In the genomic region with DNA sequence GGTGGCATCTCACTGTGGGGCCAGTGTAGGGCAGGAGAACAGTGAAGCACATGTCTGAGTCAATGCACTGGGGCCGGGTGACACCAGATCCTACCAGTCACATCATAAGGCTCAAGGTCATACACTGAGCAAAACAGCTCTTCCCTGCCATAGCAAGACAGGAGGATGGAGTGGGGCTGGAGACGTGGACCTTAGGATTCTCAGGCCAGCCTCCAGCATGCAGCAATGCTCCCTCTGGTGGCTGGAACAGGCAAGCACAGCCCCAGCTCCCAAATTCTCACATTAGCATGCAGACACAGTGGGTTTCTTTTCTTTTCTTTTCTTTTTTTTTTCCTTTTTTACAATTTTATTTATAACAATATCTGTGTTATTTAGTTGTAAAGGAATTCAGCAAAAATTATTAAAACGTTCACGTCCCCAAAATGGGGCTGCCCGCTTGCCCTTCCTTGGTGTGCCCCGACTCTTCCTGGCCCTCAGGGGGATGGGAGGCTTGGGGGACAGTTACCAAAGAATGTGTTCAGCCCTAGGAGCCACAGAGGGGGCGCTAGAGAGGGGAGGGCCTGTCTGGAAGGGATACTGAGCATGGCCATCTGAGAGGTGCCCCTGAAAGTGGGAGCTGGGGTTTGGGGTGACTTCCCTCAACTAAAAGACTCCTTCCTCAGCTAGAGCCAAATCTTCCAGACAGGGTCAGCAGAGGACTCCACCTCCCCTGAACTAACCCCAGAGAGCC, we compare ENCODE assay signal across 8 mouse cellular contexts. TPM values are rescaled to one million over a fixed set of nuclear protein-coding genes. Genes with fewer than 3 reads are reported as not detected.
DNase-seq lines count a peak whose midpoint lies in the region; ATAC-seq and TF ChIP-seq lines count a peak whose summit lies in the region.

No protein-coding gene starts in this region.

- peak; percentile 98 for TF ChIP-seq CTCF in liver, adult 2 months (IDR thresholded peaks at IDR 0.05; ENCODE audit: low read depth, low read length)

- 29% methylated on average over 7 of the region's 7 CpGs for WGBS in kidney, embryonic 15.5 days
- 37% methylated on average over 7 of the region's 7 CpGs for WGBS in liver, adult 2 months

- TF ChIP-seq POLR2A in liver, adult 2 months (IDR thresholded peaks at IDR 0.05; ENCODE audit: extremely low read depth, insufficient read depth, low read length) = no peak

- no peak overlapping the region for H3K4me2 ChIP-seq in kidney, embryonic 15.5 days

- peaks cover 43% of the 10 kb centered on the region for H3K36me3 ChIP-seq in kidney, embryonic 15.5 days
- peaks cover 25% of the 10 kb centered on the region for H3K36me3 ChIP-seq in liver, adult 2 months (ENCODE audit: control insufficient read depth, insufficient read depth, low read length)
- H3K36me3 ChIP-seq in splenic B cell, adult 2 months (ENCODE audit: control insufficient read depth, insufficient read depth, low read length, poor library complexity, severe bottlenecking) = no peaks in the 10 kb centered on the region

- peak; percentile 19; the same call in 1 of the 2 replicates for ATAC-seq in kidney, embryonic 15.5 days (replicated peaks; ENCODE audit: low FRiP score)

- intact Hi-C loops in gastrocnemius, postnatal 36 days (cut with DNase I) = loop anchor here (2.0 kb wide), 1 partner anchor 57 kb away; no protein-coding TSS in a partner anchor

- H3K9ac ChIP-seq in kidney, embryonic 15.5 days = no peak overlapping the region
- H3K9ac ChIP-seq in liver, adult 2 months (ENCODE audit: low read depth, low read length) = no peak overlapping the region

- peaks cover 30% of the 10 kb centered on the region for H3K4me1 ChIP-seq in kidney, embryonic 15.5 days
- H3K4me1 ChIP-seq in liver, adult 2 months (ENCODE audit: control insufficient read depth, insufficient read depth, low read length) = peaks cover 4% of the 10 kb centered on the region; the same call in 1 of the 2 replicates

- H3K27me3 ChIP-seq in kidney, embryonic 15.5 days = peaks cover 51% of the 10 kb centered on the region
- H3K27me3 ChIP-seq in liver, adult 2 months (ENCODE audit: control insufficient read depth, insufficient read depth, low read length) = peaks cover 13% of the 10 kb centered on the region
- no peaks in the 10 kb centered on the region for H3K27me3 ChIP-seq in splenic B cell, adult 2 months (ENCODE audit: control insufficient read depth, insufficient read depth, low read length, poor library complexity, severe bottlenecking)

- peak; percentile 55 to 67 for DNase-seq in urinary bladder, adult 18-20 months (ENCODE audit: low spot score in 2 of 2)
- DNase-seq in urinary bladder, postnatal 10 days (ENCODE audit: low spot score) = no peak
- peak; percentile 89 for DNase-seq in embryo, embryonic 10 days (ENCODE audit: low spot score)
- DNase-seq in gastrocnemius, postnatal 36 days = peak; percentile 72 to 78
- DNase-seq in liver, adult 2 months (ENCODE audit: extremely low read depth, low read depth, low spot score) = peak; percentile 45
- peak; percentile 59 to 68 for DNase-seq in natural killer cell, adult 2 months (ENCODE audit: low spot score in 2 of 2)
- DNase-seq in splenic B cell, adult 2 months (ENCODE audit: low read depth, low spot score) = peak; percentile 81

- H3K9me3 ChIP-seq in kidney, embryonic 15.5 days (replicated peaks) = no peaks in the 10 kb centered on the region

- H3K4me3 ChIP-seq in kidney, embryonic 15.5 days (replicated peaks) = no peak overlapping the region
- H3K4me3 ChIP-seq in liver, adult 2 months (ENCODE audit: insufficient read depth, low read depth, low read length) = no peak overlapping the region

- H3K79me2 ChIP-seq in liver, adult 2 months (ENCODE audit: control insufficient read depth, insufficient read depth, low read length) = no peaks in the 10 kb centered on the region

- H3K27ac ChIP-seq in kidney, embryonic 15.5 days = no peak overlapping the region
- no peak overlapping the region for H3K27ac ChIP-seq in liver, adult 2 months (replicated peaks; ENCODE audit: insufficient read depth, low read depth, low read length)

RNA-seq across cellular contexts. Expression of a gene that starts 3.7 kb away (rescaled TPM):
- under 1 TPM; 0.20 TPM for total RNA-seq in gastrocnemius, postnatal 36 days (2021)
- 1.7 and 3.3 TPM in 2 replicates for polyA plus RNA-seq in kidney, embryonic 15.5 days (2015; fragmentation: Nextera tagmentation; extraction: Ambion mirVana)
- not detected in 2 replicates for total RNA-seq in liver, adult 2 months (2014; rRNA removed)
- polyA plus RNA-seq in liver, adult 2 months (2012; rRNA removed) = 0.05 TPM in 1 of 2 replicates, not detected in the other

RNA-seq across cellular contexts. Expression of a gene that starts 15.8 kb away (rescaled TPM):
- 10 to 100 TPM; 23.4 to 26.4 TPM for total RNA-seq in gastrocnemius, postnatal 36 days (2021)
- polyA plus RNA-seq in kidney, embryonic 15.5 days (2015; fragmentation: Nextera tagmentation; extraction: Ambion mirVana) = 99.8 and 111 TPM in 2 replicates
- 130 and 154 TPM in 2 replicates for total RNA-seq in liver, adult 2 months (2014; rRNA removed)
- polyA plus RNA-seq in liver, adult 2 months (2012; rRNA removed) = 309 and 324 TPM in 2 replicates

RNA-seq across cellular contexts. Expression of a gene that starts 23.3 kb away (rescaled TPM):
- 10 to 100 TPM; 11.0 to 11.3 TPM for total RNA-seq in gastrocnemius, postnatal 36 days (2021)
- polyA plus RNA-seq in kidney, embryonic 15.5 days (2015; fragmentation: Nextera tagmentation; extraction: Ambion mirVana) = 51.2 and 72.2 TPM in 2 replicates
- total RNA-seq in liver, adult 2 months (2014; rRNA removed) = 0.09 and 0.40 TPM in 2 replicates
- 4.0 and 4.4 TPM in 2 replicates for polyA plus RNA-seq in liver, adult 2 months (2012; rRNA removed)

RNA-seq across cellular contexts. Expression of a gene that starts 36.5 kb away (rescaled TPM):
- total RNA-seq in gastrocnemius, postnatal 36 days (2021) = 100 to 1,000 TPM; 342 to 376 TPM
- polyA plus RNA-seq in kidney, embryonic 15.5 days (2015; fragmentation: Nextera tagmentation; extraction: Ambion mirVana) = 2.4 and 4.2 TPM in 2 replicates
- total RNA-seq in liver, adult 2 months (2014; rRNA removed) = 0.20 and 0.37 TPM in 2 replicates
- 0.42 and 0.49 TPM in 2 replicates for polyA plus RNA-seq in liver, adult 2 months (2012; rRNA removed)
